Mouse (Mus musculus): Measurements from ENCODE around the gene Glcci1. TPM values are rescaled to one million over a fixed set of nuclear protein-coding genes. Genes with fewer than 3 reads are reported as not detected.

The Glcci1 gene
- polyA plus RNA-seq, 1 experiment from 2014 or later = 6.2 TPM

- H3K4me1 ChIP-seq (replicated peaks; ENCODE audit: control insufficient read depth, insufficient read depth, low read length) = peaks cover 37% of the 10 kb centered on the region
- 59% methylated on average over 3 of the region's 3 CpGs for WGBS
- no peaks in the 10 kb centered on the region for H3K9me3 ChIP-seq (ENCODE audit: control insufficient read depth, low read length)
- H3K36me3 ChIP-seq (ENCODE audit: control insufficient read depth, insufficient read depth, low read length) = no peaks in the 10 kb centered on the region
- H3K27ac ChIP-seq (ENCODE audit: low read length) = 0 out of 2 replicates have a peak overlapping the region, but pooled peaks have one; percentile 7
- no peak overlapping the region for H3K4me2 ChIP-seq (ENCODE audit: low read depth, low read length)
- H3K9ac ChIP-seq (ENCODE audit: low read length) = no peak overlapping the region
- H3K4me3 ChIP-seq (ENCODE audit: low read length) = no peak overlapping the region
- H3K27me3 ChIP-seq (ENCODE audit: control insufficient read depth, insufficient read depth, low read depth, low read length) = no peaks in the 10 kb centered on the region
- ATAC-seq (ENCODE audit: low read depth) = no peak
These were observed 35.1 kb upstream of the Glcci1 start for GRCm38 (mm10) chr6:8474316-8474715.

GRCm38 (mm10) chr6:8474820-8475219 lies 34.6 kb upstream of the Glcci1 start:
- Histone ChIP-seq H3K36me3 (ENCODE audit: control insufficient read depth, insufficient read depth, low read length) (no peaks in the 10 kb centered on the region), H3K9ac (ENCODE audit: low read length) (no peak overlapping the region), H3K9me3 (ENCODE audit: control insufficient read depth, low read length) (no peaks in the 10 kb centered on the region), H3K4me3 (ENCODE audit: low read length) (no peak overlapping the region), H3K4me2 (ENCODE audit: low read depth, low read length) (no peak overlapping the region), H3K27me3 (ENCODE audit: control insufficient read depth, insufficient read depth, low read depth, low read length) (no peaks in the 10 kb centered on the region), H3K27ac (ENCODE audit: low read length) (0 out of 2 replicates have a peak overlapping the region, but pooled peaks have one; percentile 7), H3K4me1 (replicated peaks; ENCODE audit: control insufficient read depth, insufficient read depth, low read length) (peaks cover 34% of the 10 kb centered on the region)
- ATAC-seq (ENCODE audit: low read depth) = peak; percentile 47
- WGBS = 45% methylated on average over 4 of the region's 4 CpGs

- Histone ChIP-seq H3K4me3 (ENCODE audit: low read length) (no peak overlapping the region), H3K27me3 (ENCODE audit: control insufficient read depth, insufficient read depth, low read depth, low read length) (no peaks in the 10 kb centered on the region), H3K9ac (ENCODE audit: low read length) (no peak overlapping the region), H3K36me3 (ENCODE audit: control insufficient read depth, insufficient read depth, low read length) (no peaks in the 10 kb centered on the region), H3K4me1 (replicated peaks; ENCODE audit: control insufficient read depth, insufficient read depth, low read length) (peaks cover 10% of the 10 kb centered on the region), H3K27ac (ENCODE audit: low read length) (no peak overlapping the region), H3K9me3 (ENCODE audit: control insufficient read depth, low read length) (no peaks in the 10 kb centered on the region), H3K4me2 (ENCODE audit: low read depth, low read length) (no peak overlapping the region)
- 32% methylated on average over 1 of the region's 1 CpGs for WGBS
- peak; percentile 67; the same call in 1 of the 2 replicates for ATAC-seq (ENCODE audit: low read depth)
These were observed 30.2 kb upstream of the Glcci1 start for GRCm38 (mm10) chr6:8479176-8479575.

GRCm38 (mm10) chr6:8484437-8485275 lies 24.7 kb upstream of the Glcci1 start:
- H3K9ac ChIP-seq (ENCODE audit: low read length) = no peak overlapping the region
- H3K36me3 ChIP-seq (ENCODE audit: control insufficient read depth, insufficient read depth, low read length) = no peaks in the 10 kb centered on the region
- 84% methylated on average over 17 of the region's 17 CpGs for whole genome bisulfite sequencing
- H3K27ac ChIP-seq (ENCODE audit: low read length) = no peak overlapping the region
- H3K27me3 ChIP-seq (ENCODE audit: control insufficient read depth, insufficient read depth, low read depth, low read length) = no peaks in the 10 kb centered on the region
- H3K9me3 ChIP-seq (ENCODE audit: control insufficient read depth, low read length) = no peaks in the 10 kb centered on the region
- no peak overlapping the region for H3K4me3 ChIP-seq (ENCODE audit: low read length)
- no peak overlapping the region for H3K4me2 ChIP-seq (ENCODE audit: low read depth, low read length)
- no peaks in the 10 kb centered on the region; the same call in none of the 2 replicates for H3K4me1 ChIP-seq (replicated peaks; ENCODE audit: control insufficient read depth, insufficient read depth, low read length)
- ATAC-seq (ENCODE audit: low read depth) = no peak

- peak; percentile 85 for ATAC-seq (ENCODE audit: low read depth)
- no peak overlapping the region for H3K27ac ChIP-seq (ENCODE audit: low read length)
- WGBS = 60% methylated on average over 16 of the region's 16 CpGs
These were observed 23.8 kb upstream of the Glcci1 start for GRCm38 (mm10) chr6:8485414-8486175.

GRCm38 (mm10) chr6:8486391-8487043 lies 22.9 kb upstream of the Glcci1 start:
- no peak overlapping the region for H3K4me3 ChIP-seq (ENCODE audit: low read length)
- no peaks in the 10 kb centered on the region for H3K9me3 ChIP-seq (ENCODE audit: control insufficient read depth, low read length)
- no peaks in the 10 kb centered on the region; the same call in none of the 2 replicates for H3K4me1 ChIP-seq (replicated peaks; ENCODE audit: control insufficient read depth, insufficient read depth, low read length)
- H3K9ac ChIP-seq (ENCODE audit: low read length) = no peak overlapping the region
- no peak for ATAC-seq (ENCODE audit: low read depth)
- H3K27me3 ChIP-seq (ENCODE audit: control insufficient read depth, insufficient read depth, low read depth, low read length) = no peaks in the 10 kb centered on the region
- no peak overlapping the region for H3K27ac ChIP-seq (ENCODE audit: low read length)
- 88% methylated on average over 17 of the region's 17 CpGs for WGBS
- H3K36me3 ChIP-seq (ENCODE audit: control insufficient read depth, insufficient read depth, low read length) = no peaks in the 10 kb centered on the region
- no peak overlapping the region for H3K4me2 ChIP-seq (ENCODE audit: low read depth, low read length)

More at GRCm38 (mm10) chr6:8485414-8486175, 23.8 kb upstream of the Glcci1 start:
- Histone ChIP-seq H3K27me3 (ENCODE audit: control insufficient read depth, insufficient read depth, low read depth, low read length) (no peaks in the 10 kb centered on the region), H3K4me2 (ENCODE audit: low read depth, low read length) (no peak overlapping the region), H3K36me3 (ENCODE audit: control insufficient read depth, insufficient read depth, low read length) (no peaks in the 10 kb centered on the region), H3K9me3 (ENCODE audit: control insufficient read depth, low read length) (no peaks in the 10 kb centered on the region), H3K9ac (ENCODE audit: low read length) (no peak overlapping the region), H3K4me3 (ENCODE audit: low read length) (no peak overlapping the region), H3K4me1 (replicated peaks; ENCODE audit: control insufficient read depth, insufficient read depth, low read length) (no peaks in the 10 kb centered on the region; the same call in none of the 2 replicates)

- Histone ChIP-seq H3K9ac (ENCODE audit: low read length) (no peak overlapping the region), H3K27me3 (ENCODE audit: control insufficient read depth, insufficient read depth, low read depth, low read length) (no peaks in the 10 kb centered on the region), H3K4me2 (ENCODE audit: low read depth, low read length) (no peak overlapping the region), H3K27ac (ENCODE audit: low read length) (no peak overlapping the region), H3K4me1 (replicated peaks; ENCODE audit: control insufficient read depth, insufficient read depth, low read length) (no peaks in the 10 kb centered on the region; the same call in none of the 2 replicates), H3K36me3 (ENCODE audit: control insufficient read depth, insufficient read depth, low read length) (no peaks in the 10 kb centered on the region), H3K9me3 (ENCODE audit: control insufficient read depth, low read length) (no peaks in the 10 kb centered on the region), H3K4me3 (ENCODE audit: low read length) (no peak overlapping the region)
- no peak for ATAC-seq (ENCODE audit: low read depth)
- 57% methylated on average over 20 of the region's 20 CpGs for WGBS
These were observed 22.2 kb upstream of the Glcci1 start for GRCm38 (mm10) chr6:8487044-8487853.

- Histone ChIP-seq H3K4me1 (replicated peaks; ENCODE audit: control insufficient read depth, insufficient read depth, low read length) (no peaks in the 10 kb centered on the region; the same call in none of the 2 replicates), H3K27me3 (ENCODE audit: control insufficient read depth, insufficient read depth, low read depth, low read length) (no peaks in the 10 kb centered on the region), H3K36me3 (ENCODE audit: control insufficient read depth, insufficient read depth, low read length) (no peaks in the 10 kb centered on the region), H3K27ac (ENCODE audit: low read length) (no peak overlapping the region), H3K9me3 (ENCODE audit: control insufficient read depth, low read length) (no peaks in the 10 kb centered on the region), H3K9ac (ENCODE audit: low read length) (no peak overlapping the region), H3K4me3 (ENCODE audit: low read length) (no peak overlapping the region), H3K4me2 (ENCODE audit: low read depth, low read length) (no peak overlapping the region)
- WGBS = 36% methylated on average over 5 of the region's 5 CpGs
- no peak for ATAC-seq (ENCODE audit: low read depth)
These were observed 21.2 kb upstream of the Glcci1 start for GRCm38 (mm10) chr6:8488249-8488648.
